Mouse (Mus musculus): ENCODE data around the gene Bbof1.

DNA sequence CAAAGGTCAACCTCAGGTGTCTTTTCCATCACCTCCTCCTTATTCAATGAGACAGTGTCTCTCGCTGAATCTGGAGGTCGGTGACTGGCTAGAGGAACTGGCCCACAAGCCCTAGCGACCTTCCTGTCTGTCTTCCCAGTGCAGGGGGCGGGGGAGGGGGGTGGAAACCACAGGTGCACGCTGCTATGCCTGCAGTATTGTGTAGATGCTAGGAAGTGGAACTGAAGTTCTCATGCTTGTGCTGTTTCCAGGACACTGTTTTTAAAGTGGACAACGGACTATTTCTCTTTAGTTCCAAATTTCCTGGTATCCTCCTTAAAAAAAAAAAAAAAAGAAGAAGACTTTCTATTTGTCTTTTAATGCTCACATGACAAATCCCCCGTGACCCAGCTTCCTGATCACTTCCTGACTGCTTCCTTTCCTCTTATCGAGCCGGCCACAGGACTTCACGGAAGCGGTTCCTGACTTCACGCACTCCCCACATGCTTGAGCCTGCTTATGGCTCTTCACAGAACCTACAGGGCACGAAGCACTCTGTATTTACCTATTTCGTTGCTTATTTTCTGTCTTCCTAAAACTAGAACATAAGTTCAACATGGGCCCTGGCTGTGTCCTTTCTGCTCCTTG lies 20.0 kb upstream of the Bbof1 start:
- TF ChIP-seq CTCF (conservative IDR thresholded peaks at IDR 0.05; ENCODE audit: low read length): no peak
- TF ChIP-seq POU5F1 (IDR thresholded peaks at IDR 0.05; ENCODE audit: borderline replicate concordance, low read length): no peak
- TF ChIP-seq NANOG (IDR thresholded peaks at IDR 0.05; ENCODE audit: borderline replicate concordance, low read length): no peak
